Mouse (Mus musculus) heart, adult 2 months (tissue): ENCODE measurements around the gene Dclre1c.

Experiments used
- EP300 ChIP-seq: fragments of 200-500 bp; IDR thresholded peaks from 2 replicates; pipeline ENCODE4 v1.6.1; 2011; ENCODE audit warnings: low read depth, low read length, control low read depth; ENCODE audit not compliant: insufficient read depth
- POLR2A ChIP-seq: fragments of 200-500 bp; IDR thresholded peaks from 2 replicates; pipeline ENCODE4 v1.6.1; 2011; ENCODE audit warnings: mild to moderate bottlenecking, low read depth, low read length, control low read depth; ENCODE audit not compliant: insufficient read depth

- TF ChIP-seq EP300 = no peak
- TF ChIP-seq POLR2A = no peak
These were observed 22.1 kb downstream of the Dclre1c start for GRCm38 (mm10) chr2:3445984-3446383.
